Mouse (Mus musculus) layer of hippocampus, adult 9-11 months (tissue): ENCODE data around the gene Tmem210.
A peak's percentile ranks its signal among the peaks of the same experiment; 100 is the strongest.

Experiments
- DNase-seq: peaks from one replicate; pipeline ENCODE4 v3.0.0; 2022

Gene Tmem210

DNA sequence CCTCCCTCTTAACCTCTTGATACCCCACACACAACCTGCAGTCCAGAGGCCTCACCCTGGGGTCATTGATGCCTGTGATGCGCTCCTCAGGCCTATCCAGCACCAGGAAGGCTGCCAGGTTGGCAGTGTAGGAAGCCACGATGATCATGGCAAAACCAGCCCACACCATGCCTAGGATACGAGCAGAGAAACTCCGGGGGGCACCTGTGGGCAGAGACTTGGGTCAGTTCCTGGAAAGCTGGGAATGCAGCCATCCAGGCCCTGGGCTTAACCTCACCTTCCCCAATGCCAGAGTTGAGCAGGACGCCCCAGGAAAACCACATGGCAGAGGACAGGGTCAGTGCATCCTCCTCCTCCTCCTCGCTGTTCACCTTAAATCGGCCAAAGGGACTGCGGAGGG is 9.1 kb downstream of the Tmem210 start:
- no peak for DNase-seq

DNA sequence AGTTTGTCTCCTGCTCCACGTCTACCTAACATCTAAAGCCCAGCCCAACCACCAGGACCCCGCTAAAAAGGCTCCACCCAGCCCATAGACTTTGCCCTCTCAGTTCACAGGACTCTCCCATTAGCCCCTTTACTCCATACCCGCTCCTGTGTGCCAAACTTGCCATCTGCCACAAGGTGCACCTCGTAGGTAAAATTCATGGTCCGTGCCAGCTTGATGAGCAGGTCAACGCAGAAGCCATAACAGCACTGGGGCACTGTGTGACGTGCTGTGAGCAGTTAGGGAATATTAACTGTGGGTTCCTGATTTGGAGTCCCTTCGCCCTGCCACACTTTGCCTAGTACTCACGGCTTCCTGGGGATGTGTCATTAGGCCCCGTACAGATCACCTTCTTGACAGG is 10.1 kb downstream of the Tmem210 start:
- DNase-seq: no peak

DNA sequence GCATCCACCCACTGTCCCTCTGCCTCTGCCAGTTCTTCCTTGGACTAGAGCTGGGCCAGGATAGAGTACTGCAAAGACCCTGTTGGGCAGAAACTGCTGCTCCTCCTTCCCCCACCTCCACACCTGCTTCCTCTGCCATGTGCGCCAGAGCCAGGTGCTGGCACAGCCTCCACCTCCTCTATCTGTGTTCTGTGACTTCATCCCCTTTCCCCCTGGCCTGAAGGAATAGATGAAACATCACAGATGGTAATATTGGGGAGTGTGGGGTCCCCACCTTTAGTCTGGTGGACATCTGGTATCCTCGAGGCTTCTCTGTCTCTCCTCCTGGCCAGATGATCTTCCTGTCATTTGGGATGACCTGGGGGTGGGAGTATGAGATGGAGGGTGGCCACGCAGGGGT is 15.5 kb downstream of the Tmem210 start:
- DNase-seq: no peak

DNA sequence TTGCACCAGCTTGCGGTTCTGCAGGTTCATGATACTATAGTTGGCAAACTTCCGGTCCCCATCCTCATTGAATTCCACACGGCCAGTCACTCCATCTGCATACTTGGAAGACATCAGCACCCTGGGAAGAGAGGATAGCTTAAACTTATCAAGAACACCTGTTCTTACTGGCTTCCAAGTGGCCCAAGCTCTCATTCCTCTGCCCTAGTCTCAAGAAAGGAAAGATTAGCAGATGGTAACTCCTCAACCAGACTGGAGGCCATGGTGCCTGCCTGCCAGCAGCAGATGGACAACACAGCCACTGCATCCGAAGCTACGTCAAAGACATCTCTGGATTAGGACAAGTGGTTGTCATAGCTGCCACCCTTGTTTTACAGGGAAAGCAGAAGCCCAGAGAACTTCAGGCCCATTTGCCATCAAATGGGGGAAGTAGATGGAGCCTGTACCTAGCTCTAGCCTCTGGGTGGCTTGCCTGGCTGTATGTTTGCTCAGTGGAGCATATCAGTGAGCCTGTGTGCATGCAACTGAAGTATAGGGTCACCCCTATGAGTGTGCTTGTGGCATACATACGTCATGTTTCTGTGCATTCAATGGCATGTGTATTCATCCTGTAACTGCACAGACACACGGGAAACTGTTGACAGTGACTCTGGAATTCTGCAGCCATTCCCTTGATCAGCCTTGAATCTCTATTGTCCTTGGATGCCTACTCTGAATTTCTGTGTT is 16.1 kb downstream of the Tmem210 start:
- DNase-seq: no peak

DNA sequence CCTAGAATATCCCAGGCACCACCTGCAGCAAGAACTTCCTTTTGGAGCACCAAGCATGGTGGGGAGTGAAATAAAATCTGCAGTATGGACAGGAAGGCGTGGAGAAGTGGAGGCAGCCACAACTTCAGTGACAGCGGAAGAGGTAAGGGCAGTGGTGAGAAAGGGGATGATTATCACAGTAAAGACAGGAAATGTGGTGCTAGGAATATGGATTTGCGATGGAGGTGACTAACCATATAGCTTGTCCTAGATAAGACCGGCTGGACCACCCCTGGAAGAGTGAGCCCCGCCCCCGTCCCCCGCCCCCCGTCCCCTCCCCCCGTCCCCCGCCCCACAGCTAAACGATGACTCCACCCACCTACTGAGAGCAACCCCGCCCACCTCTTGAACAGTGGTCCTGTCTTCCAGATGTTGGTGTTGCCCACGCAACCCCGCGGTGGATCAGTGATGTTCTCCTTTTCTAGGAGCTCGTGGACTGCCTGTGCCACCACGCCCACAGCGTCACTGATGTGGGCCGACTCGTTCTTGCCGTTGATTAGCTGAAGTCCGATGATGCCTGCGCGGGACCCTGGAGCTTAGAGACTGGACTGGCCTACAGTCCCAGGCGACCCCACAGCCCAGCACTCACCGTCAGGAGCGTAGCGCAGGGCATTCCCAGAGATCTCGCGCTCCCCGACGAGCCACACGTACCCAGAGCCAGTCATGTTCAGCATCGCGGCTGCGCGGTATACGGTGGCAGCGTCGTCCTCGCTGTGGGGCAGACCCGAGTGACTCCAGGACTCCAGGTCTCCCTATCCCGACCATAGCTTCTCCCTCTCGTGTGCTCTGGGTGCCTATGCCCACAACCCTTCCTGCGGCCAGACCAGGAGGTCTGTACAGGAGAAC is 17.0 kb downstream of the Tmem210 start:
- no peak for DNase-seq

DNA sequence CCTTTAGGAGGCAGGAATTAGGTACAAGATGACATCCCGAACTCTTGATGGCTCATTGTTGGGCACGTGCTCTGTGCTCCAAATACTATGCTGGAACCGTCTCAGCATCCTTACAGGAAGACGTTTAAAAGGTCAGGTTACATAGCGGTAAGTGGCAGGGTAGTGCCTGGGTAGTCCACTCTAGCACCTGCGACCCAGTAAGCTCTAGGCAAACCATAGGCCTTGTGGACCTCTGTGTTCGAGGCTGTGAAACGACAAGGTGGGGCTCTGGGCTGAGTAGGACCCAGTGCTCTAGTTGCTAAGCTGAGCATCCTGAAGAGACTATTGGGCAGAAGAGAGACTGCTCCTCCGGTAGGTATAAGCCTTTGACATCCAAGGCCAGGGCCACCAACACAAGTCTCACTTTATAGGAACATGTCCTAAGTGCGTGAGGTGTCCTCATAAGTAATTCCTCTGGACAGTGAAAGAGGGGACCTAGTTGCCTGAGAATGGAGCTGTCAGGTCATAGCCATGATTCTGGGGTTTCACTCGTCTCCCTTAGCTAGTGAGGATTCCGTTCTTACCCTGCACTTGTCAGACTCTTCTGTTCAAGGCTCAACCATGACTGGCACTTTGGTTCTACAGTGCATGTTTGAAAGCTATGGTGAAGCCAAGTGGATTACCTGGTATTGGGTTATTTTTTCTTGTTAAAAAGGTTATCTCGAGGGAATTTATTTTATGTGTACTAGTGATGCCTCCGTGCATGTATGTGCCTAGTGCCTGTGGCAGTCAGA is 17.8 kb downstream of the Tmem210 start:
- DNase-seq: no peak

DNA sequence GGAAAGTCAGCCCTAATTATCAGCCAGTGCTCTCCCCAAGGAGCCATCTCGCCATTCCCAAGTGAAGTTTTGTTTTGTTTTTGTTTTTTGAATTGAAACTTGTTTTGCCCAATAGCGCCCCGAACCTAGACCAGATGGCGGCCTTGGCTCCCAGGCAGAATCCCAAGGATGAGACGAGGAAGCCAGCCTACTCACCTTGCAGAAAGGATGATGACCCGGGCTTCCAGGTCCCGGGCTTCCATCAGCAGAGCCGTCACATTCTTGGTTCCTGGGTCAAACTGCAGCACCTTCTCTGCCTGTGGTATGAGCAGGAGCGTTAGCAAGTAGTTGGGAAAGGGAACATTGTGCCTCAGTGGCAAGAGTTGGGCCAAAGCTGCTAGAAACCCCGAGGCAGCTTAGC is 22.2 kb downstream of the Tmem210 start:
- DNase-seq: no peak

DNA sequence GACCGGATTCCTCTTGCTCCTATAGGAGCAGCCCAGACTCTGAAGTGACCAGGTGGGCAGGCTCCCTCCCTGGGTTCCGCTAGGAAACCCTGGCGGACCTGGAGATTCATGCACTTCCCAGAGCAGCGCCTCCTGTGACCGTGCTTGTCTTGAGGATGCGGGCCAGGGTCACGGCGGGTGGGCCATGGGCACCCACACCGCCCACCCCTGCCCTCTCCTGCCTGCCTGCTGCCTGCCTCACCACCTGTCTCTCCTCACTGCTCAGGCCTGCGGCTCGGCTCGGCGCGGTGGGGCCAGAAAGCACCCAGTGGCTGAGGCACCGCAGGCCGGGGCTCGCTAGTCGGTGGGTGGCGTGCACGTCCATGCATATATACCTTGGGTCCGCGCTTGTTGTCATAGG is 23.0 kb downstream of the Tmem210 start:
- no peak for DNase-seq

DNA sequence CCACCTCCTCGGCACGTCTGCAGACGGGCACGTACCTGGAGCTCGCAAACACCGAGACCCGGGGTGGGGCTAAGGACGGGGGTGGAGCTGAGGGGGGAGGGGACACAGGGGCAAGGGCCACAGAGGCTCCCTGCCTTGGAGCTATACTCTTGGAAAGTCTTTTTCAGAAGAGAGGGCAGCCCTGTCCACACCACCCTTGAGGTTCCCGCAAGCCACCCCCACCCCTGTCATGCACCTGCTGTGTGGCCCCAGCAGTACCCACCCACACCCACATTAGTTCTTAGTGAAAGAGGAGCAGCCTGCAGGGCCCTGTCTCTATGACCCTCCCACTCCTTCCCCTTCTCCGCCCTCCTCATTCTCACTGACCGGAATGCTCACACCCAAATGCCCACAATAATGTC is 23.5 kb downstream of the Tmem210 start:
- DNase-seq: no peak

DNA sequence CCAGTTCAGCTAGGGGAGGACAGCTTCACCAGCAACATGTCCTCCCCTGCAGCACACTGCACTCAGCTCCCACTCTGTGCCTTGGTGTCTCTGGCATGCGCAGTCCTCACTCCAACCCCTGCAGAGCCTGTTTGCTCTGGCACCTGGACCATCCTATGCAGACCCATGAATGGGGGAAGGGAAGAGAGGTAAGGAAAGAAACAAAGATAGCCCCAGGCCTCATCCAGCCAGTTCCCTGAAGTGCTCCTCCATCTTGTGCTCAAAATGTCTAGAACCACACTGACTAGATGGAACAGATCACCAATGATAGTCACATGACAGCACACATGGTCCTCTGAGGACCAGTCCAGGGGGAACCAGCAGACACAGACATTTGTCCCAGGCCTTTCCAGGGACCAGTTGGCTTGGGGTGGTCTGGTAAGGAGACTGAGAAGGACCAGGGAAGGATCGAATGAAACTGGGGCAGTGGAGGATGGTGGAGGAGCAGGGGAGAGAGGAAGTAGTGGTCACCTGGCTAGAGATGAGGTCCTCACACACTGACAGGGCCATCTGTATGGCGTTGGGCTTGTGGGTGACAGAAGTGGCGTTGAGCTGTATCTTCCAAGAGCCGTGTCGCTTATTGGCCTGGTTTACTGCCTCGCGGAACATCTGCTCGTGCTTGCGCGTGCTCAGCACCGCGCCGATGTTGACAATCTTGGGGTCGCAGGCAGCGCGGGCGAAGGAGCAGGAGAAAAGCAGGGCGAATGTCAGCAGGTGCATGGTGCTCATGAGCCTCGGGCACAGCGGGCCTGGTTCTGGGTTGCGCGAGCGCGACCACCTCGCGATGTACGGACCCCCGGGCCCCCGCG is 30.4 kb downstream of the Tmem210 start:
- peak; percentile 67 for DNase-seq

DNA sequence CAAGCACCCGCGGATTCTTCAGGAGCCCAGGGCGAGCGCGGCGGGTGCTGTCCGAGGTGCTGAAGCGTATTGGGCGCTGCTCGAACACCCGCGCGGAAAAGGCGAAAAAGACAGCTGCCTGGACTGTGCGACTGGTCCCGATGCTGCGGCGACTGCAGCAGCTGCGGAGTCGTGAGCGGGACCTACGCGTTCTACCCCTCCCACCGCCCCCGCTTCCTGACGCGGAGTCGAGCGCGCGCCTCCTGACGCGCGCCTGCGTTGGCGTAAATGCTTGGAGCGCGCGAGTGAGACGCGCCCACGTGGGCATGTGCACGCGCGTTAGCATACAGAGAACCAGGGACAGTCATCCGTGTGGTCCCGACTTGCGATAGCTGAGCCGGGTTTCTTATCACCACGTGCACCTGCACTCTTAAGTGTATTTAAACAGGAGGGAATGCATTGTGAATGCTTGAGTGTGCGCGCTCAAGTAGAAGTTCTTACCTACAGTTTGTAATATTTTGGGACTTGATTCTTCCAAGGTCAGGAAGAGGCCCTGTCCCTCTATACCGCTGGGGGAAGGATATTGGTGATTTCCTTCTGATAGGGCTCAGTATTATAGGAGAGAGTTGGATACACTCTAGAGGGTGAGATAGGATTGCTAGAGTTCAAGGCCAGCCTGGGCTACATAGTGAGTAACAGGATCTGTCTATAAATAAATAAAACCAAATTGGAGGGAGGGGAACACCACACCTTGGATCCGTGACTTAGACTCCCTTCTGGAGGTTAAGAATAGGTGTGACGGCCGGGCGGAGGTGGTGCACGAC is 31.2 kb downstream of the Tmem210 start, which contains the start of gene Grin1:
Gene Grin1, minus strand, starts transcription at position 217 of the 803 bp plus-strand sequence.
- peak; percentile 93 for DNase-seq

DNA sequence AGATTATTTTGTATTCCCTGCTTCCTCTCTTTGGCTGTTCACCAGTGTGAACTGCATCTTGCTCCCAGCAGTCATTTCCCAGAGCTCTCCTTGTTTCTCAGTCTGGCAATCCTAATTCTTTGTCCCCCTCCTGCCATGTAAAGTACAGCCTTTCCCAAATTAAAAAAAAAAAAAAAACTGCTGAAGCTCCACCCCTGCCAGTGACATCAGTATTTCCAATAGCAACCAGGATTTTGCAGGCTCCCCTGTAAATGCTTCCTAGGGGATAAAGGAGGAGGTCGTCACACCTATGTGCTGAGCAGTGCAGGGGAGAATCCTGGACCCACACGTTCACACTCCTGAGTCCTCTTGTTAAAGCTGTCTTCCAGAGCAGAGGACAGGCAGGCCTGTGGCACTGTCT is 32.1 kb downstream of the Tmem210 start:
- no peak for DNase-seq

DNA sequence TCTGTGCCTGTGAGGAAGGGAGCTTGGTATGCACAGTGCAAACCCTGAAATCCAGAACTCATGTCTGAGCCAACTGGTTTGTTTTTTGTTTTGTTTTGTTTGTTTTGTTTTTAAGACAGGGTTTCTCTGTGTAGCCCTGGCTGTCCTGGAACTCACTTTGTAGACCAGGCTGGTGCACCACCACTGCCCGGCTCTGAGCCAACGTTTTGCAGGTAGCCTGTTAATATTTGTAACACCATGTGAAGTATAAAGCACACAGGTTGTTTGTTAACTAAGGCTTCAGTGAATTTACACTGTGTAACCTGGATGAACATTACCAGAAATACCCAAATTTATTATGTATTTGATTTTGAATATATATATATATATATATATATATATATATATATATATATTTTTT is 38.1 kb downstream of the Tmem210 start:
- no peak for DNase-seq

DNA sequence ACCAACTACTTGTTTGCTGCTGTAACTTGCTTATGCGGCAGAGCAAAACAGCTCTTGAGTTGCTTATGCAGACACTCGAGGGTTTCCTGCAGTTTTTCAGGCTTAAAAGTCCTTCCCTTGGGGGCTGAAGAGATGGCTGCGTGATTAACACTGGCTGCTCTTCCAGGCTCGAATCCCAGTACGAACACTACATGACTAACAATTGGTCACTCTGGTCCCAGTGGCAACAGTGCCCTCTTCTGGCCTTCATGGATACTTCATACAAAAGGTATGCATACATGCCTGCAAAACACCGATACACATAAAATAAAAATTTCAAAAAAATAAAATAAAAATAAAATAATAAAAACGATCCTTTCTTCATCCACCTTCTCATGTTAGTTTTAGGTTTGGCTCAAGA is 40.5 kb downstream of the Tmem210 start:
- no peak for DNase-seq

DNA sequence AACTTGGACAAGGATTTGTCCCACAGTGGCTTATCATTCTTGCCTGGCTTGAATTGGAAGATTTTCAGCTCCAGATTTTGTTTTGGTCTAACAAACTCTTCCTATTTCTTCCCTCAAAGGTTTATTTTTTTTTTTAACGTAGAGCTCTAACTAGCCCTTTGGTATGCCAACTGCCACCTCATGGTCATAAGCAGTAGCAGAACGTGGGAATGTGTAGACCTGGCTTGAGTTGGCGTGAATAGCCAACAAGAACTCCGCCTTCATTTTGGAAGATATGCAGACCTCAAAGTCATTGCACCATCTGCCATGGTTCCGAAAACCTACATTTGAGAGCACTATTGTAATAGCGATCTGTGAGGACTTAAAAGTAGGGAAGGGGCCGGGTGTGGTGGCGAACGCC is 43.5 kb downstream of the Tmem210 start:
- DNase-seq: no peak

DNA sequence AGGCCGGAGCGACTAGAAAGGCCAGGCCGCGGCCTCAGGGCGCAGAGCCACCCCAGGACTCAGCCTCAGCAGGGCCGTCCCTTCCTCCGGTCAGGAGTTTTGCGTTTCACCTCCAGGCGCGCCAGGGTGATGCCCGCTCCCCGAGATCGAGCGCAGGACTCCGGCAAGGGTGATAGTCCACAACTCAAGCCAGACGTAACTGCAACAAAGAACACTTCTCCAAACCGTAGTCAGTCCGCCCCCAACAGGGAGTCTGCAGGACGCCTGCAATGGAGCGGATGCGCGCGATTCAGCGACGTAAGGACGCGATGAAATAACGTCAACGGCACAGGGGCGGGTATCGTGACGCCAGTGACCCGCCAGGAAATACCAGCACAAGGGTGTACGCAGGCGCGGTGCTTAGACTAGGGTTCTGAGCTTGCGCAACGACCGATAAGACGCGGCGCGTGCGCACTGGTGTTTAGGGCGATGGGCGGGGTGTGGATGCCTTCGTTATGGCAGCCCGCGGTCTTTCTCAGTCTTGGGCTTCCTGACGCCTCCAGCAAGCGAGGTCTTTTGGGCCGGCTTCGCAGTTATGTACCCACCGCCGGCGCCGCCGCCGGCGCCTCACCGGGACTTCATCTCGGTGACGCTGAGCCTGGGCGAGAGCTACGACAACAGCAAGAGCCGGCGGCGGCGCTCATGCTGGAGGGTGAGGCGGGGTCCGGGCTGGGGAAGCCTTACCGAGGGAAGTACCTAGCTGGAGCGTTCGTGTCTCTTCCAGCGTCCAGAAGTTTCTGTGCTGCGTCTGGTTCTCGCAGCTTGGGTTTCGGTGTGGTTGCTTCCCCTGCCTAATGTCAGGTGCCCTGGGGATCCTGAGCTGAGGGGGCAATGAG is 44.6 kb downstream of the Tmem210 start, which contains the start of gene Man1b1:
Gene Man1b1, plus strand, starts transcription at position 53 of the 875 bp plus-strand sequence.
- peak; percentile 99 for DNase-seq

DNA sequence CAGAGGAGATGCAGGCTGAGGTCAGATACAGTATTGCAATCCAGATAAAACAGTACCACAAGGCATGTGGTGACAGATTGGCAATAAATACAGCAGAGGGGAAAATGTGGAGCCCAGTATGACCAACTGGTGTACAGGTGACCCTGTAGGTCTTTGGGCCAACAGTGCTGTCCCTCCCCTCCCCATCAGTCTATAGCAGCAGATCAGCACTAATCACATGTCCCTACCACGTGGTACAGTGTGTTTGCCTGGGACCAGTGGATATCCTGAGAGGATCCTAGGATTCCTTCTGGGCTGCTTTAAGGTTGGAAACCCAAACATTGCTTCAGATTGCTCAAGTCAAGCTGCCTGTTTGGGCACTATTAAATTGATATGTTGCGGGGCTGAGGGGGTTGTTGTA is 45.6 kb downstream of the Tmem210 start:
- no peak for DNase-seq

DNA sequence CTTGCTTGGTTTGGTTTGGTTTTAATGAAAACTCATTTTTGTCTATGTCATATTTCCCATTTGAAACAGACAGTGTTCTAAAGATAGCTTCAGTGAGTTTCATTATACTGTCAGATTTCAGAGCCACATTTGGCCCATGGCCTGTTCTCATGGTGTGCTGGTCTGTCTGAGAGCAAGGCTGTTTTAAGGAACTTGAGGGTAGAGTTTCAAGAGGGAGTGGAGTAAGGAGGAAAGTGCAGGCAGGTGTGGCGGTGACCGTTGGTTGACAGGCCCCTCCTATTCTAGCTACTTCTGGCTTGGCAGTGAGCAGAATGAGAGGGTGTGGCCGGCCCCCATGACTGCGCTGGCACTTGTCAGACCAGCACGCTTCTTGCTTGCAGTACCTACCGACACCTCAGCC is 50.4 kb downstream of the Tmem210 start:
- DNase-seq: no peak
